Mouse (Mus musculus) E14TG2a.4 (cell line): ENCODE measurements around the gene Ubap2l.

Source experiments
- H3K27me3 ChIP-seq: 2 replicates; pipeline ENCODE4 v1.6.1; 2014; ENCODE audit warnings: low read length, control low read depth; ENCODE audit not compliant: insufficient read depth
- H3K36me3 ChIP-seq: 2 replicates; pipeline ENCODE4 v1.6.1; 2014; ENCODE audit warnings: low read length, control low read depth; ENCODE audit not compliant: insufficient read depth
- H3K4me1 ChIP-seq: replicated peaks from 2 replicates; pipeline ENCODE4 v1.6.1; 2014; ENCODE audit warnings: low read depth, low read length, control low read depth
- H3K4me3 ChIP-seq: replicated peaks from 2 replicates; pipeline ENCODE4 v1.5.1; 2014; ENCODE audit warnings: mild to moderate bottlenecking, low read length
- H3K9me3 ChIP-seq: 2 replicates; pipeline ENCODE4 v1.6.1; 2014; ENCODE audit warnings: low read length, control low read depth
- CTCF ChIP-seq: conservative IDR thresholded peaks from 2 replicates; pipeline ENCODE4 v1.5.1; 2014; ENCODE audit warnings: low read length
- NANOG ChIP-seq: IDR thresholded peaks from 2 replicates; pipeline ENCODE4 v1.6.1; 2014; ENCODE audit warnings: borderline replicate concordance, low read length, mixed read lengths
- POU5F1 ChIP-seq: IDR thresholded peaks from 2 replicates; pipeline ENCODE4 v1.6.1; 2014; ENCODE audit warnings: low read length, borderline replicate concordance

Gene Ubap2l

DNA sequence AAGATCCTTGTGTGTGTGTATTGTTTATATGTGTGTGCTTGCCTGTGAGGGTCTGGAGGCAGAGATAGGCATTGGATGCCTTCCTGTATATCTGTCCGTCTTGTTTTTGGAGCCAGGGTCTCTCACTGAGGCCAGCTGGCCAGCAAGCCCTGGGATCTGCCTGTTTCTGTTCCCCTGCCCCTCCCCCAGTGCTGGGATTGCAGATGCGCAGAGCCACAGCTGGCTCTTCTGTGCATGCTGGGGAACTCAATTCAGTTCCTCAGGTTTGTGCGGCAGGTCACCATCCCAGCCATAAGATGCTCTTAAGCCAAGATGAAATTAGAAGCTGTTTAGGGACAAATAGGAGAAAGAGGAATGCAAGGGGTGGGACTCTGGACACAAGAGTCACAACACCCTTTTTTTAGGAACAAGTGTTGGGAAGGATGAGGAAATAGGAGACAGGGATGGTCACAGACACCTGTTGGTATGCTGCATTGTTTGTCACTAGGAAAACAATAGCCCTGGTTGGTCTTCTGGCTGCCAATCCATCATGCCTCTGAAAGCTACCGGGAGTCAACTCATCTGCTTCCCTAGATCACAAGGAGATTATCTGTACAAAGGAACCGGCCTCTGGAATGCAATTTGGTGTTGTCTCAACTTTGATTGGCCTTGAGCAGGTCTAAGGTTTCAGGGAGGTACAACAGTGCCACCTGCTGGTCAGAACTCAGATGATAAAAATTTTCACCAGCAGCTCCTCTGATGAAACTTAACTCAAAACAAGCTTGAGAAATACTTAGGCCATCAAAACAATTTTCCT is 24.7 kb upstream of the Ubap2l start:
- Histone ChIP-seq H3K27me3 (no peaks in the 10 kb centered on the region), H3K9me3 (no peaks in the 10 kb centered on the region), H3K4me1 (peaks cover 46% of the 10 kb centered on the region), H3K36me3 (peaks cover 12% of the 10 kb centered on the region), H3K4me3 (peak overlapping the region; percentile 39; the same call in 1 of the 2 replicates)
- TF ChIP-seq CTCF (peak; percentile 61), POU5F1 (no peak), NANOG (peak; percentile 64; the same call in 1 of the 2 replicates)

DNA sequence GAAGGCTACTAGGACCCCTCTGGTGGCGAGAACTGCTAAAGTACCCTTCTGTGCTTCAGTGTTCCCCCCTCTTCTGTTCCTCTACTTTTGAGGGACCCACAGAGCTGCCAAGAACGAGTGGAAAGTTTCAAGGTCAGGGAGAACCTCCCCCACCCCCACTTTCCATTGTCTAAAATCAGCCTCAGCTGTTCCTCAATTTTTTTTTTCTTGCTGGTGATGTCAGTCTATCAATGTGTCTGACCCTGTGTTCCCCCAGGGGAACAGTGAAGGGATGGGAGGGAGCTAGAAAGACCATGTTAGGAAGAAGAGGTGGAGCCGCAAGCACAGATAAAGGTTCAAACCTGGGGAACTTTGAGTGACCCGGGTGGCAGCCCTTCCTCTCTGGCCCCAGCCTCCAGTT is 19.9 kb upstream of the Ubap2l start, which contains the start of gene Tpm3:
Gene Tpm3, plus strand, starts transcription at position 356 of the 400 bp plus-strand sequence.
- TF ChIP-seq CTCF: no peak
- no peak for TF ChIP-seq NANOG
- no peak for TF ChIP-seq POU5F1
- H3K4me3 ChIP-seq: no peak within 1 kb of the TSS
- no peaks in the 10 kb centered on the region for H3K9me3 ChIP-seq
- 0 out of 2 replicates have a peak, but pooled peaks cover under 1% of the 10 kb centered on the region for H3K36me3 ChIP-seq
- H3K4me1 ChIP-seq: peaks cover 20% of the 10 kb centered on the region
- peaks cover 3% of the 10 kb centered on the region; the same call in 1 of the 2 replicates for H3K27me3 ChIP-seq

GRCm38 (mm10) chr3:90069688-90070087 is 17.3 kb upstream of the Ubap2l start:
- Histone ChIP-seq H3K4me1 (peaks cover 13% of the 10 kb centered on the region), H3K4me3 (no peak overlapping the region), H3K36me3 (peaks cover 25% of the 10 kb centered on the region), H3K27me3 (peaks cover 3% of the 10 kb centered on the region; the same call in 1 of the 2 replicates), H3K9me3 (no peaks in the 10 kb centered on the region)
- TF ChIP-seq CTCF (no peak), NANOG (no peak), POU5F1 (no peak)

DNA sequence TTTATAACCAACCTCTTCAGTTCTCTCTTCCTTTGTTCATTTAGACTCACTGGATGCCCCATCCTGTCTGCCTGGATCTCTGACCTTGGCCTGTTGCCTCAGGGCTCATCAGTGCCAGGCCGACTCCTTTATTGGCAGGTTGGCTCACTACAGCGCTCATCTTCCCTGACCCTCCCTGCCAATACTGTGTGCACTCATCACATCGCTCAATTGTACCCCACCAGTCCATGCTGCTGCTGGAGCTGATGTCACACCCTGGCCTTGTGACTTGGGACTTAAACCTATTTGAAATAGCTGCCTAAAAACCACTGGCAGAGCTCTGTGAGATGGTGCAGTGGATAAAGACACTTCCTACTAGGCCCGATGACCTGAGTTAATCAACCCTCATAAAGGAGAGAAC is 15.4 kb upstream of the Ubap2l start:
- H3K9me3 ChIP-seq: no peaks in the 10 kb centered on the region
- peaks cover 43% of the 10 kb centered on the region for H3K36me3 ChIP-seq
- no peak for TF ChIP-seq POU5F1
- no peak for TF ChIP-seq NANOG
- no peak for TF ChIP-seq CTCF
- peaks cover 3% of the 10 kb centered on the region; the same call in 1 of the 2 replicates for H3K27me3 ChIP-seq
- H3K4me1 ChIP-seq: peaks cover 22% of the 10 kb centered on the region
- no peak overlapping the region for H3K4me3 ChIP-seq

DNA sequence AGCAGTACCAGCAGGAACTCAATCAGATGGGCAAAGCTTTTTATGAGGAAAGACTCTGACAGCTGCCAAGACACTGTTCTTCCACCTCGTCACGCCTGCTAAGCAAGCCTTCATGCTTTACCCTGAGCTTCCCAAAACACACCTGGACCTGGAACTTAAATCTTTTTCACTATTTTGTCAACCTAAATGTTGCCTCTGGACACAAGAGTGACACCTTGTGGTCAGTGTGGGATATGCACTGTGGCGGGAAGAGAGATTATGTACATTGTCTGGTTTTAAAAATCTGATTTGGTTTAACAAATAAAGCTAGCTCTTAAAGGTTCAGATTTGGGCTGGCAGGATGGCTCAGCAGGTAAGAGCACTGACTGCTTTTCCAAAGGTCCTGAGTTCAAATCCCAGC is 13.1 kb upstream of the Ubap2l start:
- H3K4me3 ChIP-seq: no peak overlapping the region
- no peaks in the 10 kb centered on the region for H3K9me3 ChIP-seq
- TF ChIP-seq POU5F1: no peak
- TF ChIP-seq CTCF: peak; percentile 99
- peaks cover 66% of the 10 kb centered on the region for H3K36me3 ChIP-seq
- H3K4me1 ChIP-seq: peaks cover 22% of the 10 kb centered on the region
- peaks cover 3% of the 10 kb centered on the region; the same call in 1 of the 2 replicates for H3K27me3 ChIP-seq

GRCm38 (mm10) chr3:90064383-90064782 is 12.0 kb upstream of the Ubap2l start:
- Histone ChIP-seq H3K4me3 (no peak overlapping the region), H3K27me3 (no peaks in the 10 kb centered on the region), H3K4me1 (peaks cover 22% of the 10 kb centered on the region), H3K36me3 (peaks cover 76% of the 10 kb centered on the region), H3K9me3 (no peaks in the 10 kb centered on the region)
- TF ChIP-seq NANOG (no peak), POU5F1 (no peak), CTCF (no peak)

- H3K4me1 ChIP-seq: peaks cover 18% of the 10 kb centered on the region
- H3K36me3 ChIP-seq: peaks cover 91% of the 10 kb centered on the region
- H3K9me3 ChIP-seq: no peaks in the 10 kb centered on the region
- TF ChIP-seq CTCF (no peak), POU5F1 (no peak), NANOG (no peak)
- no peaks in the 10 kb centered on the region for H3K27me3 ChIP-seq
- no peak overlapping the region for H3K4me3 ChIP-seq
These were observed 10.1 kb upstream of the Ubap2l start for GRCm38 (mm10) chr3:90062539-90062938.

GRCm38 (mm10) chr3:90061549-90061948 is 9.1 kb upstream of the Ubap2l start:
- Histone ChIP-seq H3K4me3 (no peak overlapping the region), H3K27me3 (no peaks in the 10 kb centered on the region), H3K4me1 (peaks cover 18% of the 10 kb centered on the region), H3K9me3 (no peaks in the 10 kb centered on the region), H3K36me3 (peaks cover 94% of the 10 kb centered on the region)
- TF ChIP-seq CTCF (no peak), POU5F1 (no peak), NANOG (no peak)

DNA sequence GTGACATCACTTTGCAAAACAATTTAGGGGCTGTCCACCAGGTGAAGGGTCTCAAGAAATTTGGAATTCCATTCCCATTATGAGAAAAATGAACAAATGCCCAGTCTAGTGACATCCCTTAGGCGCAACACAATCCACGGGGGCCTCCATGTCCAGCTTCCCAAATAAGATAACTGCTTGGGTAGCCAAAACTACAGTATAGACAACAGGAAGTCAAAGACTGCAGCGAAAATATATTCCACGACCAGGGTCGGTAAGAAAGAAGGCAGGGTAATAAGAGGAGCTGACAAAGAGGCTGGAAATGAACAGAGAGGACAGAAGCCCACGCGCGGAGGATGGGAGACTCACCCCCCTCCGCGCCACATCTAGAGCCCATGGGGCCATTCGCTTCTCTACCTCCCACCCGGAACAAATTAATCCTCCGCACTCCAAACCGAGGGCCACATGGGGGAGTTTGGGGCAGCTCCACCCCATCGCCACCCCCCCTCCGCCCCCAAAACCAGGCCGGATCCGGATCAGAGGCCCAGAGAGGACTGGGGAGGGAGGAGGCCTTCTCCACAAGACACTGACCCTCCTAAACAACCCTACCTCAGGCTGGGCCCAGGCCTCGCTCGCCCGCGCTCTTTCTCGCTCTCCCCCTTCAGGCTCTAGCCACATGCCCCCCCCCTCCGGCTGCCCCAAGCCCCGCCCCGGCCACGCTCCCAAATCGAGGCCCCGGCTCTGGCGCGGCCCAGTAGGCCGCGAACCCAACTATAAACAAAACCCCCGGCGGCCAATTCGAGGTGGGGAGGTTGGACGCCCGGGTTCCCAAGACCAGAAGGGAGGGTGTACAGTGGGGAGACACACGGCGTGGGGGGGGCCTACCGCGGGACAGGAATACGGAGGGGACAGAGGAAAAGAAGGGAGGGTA is 732 bp downstream of the Ubap2l start, which contains the start of gene 4933434E20Rik:
Gene 4933434E20Rik, plus strand, starts transcription at position 196 of the 910 bp plus-strand sequence.
- peaks cover 36% of the 10 kb centered on the region for H3K4me1 ChIP-seq
- TF ChIP-seq POU5F1 (no peak), CTCF (no peak), NANOG (no peak)
- H3K36me3 ChIP-seq: peaks cover 51% of the 10 kb centered on the region
- no peaks in the 10 kb centered on the region for H3K27me3 ChIP-seq
- H3K4me3 ChIP-seq: peak within 1 kb of the TSS; percentile 90
- no peaks in the 10 kb centered on the region for H3K9me3 ChIP-seq
